Mouse (Mus musculus): ENCODE data around the gene Prrc2a.

DNA sequence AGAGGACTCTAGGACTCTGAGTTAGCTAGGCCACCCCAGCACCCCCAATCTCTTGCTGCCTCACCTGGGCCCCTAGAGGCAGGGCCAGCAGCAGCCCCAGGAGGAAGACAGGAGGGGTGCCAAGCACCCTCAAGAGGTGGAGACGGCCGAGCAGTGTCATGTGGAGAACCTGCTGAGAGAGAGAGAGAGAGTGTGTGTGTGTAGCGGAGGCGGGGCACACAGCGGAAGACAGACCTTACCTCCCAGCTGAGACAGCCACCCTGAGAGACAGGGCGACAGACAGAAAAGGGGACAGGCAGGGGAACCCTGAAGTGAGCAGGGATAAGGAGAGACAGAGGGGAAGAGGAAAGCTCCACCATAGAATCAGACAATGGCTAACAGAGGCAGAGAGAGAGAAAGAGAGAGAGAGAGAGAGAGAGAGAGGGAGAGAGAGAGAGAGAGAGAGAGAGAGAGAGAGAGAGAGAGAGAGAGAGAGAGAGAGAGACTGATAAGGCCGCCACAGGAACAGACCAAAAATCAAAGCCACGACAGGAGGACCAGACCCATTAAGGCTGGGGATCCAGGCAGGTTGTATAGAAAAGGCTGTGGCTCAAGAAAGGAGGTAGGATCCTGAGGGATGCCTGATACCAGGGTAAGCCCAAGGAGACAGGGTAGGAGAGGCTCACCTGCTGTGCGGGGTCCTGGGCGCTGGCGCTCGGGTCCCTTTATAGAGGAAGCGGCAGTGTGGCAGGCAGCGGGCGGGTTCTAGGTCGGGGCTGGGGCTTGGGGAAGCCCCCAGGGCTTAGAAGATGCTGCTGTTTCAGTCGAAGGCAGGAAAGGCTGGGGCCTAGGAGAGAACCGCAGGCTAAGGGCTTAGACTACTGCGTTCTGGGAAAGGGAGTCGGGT, 40.0 kb upstream of the Prrc2a start, which contains the start of gene Lta:
- TF ChIP-seq CTCF (IDR thresholded peaks at IDR 0.05; ENCODE audit: extremely low read depth, insufficient read length, insufficient replicate concordance, low read depth, low read length) (no peak), POLR2A (IDR thresholded peaks at IDR 0.05; ENCODE audit: low read depth, low read length) (no peak)
